In the genomic region with DNA sequence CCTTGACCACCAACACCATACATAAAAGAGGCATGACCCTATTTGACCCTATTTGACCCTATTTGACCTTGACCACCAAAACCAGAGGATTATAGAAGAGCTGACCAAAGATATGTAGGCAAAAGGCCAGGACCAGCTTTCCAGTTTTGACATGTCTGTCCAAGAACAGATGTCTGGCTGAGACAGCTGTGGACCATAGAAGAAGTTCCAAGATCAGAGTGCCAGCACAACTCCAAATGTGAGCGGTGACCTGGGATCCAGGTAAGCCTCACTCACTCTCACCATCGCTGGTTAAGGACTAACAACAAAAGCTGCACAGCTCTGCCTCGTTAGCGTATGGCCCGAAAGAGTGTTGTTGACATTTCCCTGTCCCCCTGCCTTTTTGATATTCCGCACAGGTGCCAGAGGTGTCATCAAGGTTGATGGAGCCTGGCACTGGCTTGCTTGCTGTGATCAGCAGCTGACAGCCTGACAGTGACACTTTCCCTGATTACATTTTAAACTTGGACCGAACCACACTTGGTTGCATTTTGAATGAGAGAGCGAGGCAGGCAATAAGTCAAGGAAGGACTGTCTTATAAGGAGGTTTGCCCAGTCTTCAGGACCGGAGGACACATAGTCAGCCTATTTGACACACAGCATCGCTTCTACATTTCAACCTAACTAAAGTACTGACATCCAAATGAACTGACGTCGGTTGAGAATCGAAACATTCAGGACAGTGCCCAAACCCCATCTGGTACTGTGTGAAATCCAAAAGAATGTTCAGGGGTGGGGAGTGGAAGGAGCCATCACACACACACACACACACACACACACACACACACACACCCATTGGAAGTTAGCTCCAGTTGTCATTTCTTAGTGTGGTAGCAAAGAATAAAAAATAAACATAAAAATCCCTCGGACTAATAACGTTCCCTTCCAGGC, we compare ENCODE assay signal across 18 mouse cellular contexts. TPM values are rescaled to one million over a fixed set of nuclear protein-coding genes. Genes with fewer than 3 reads are reported as not detected.
DNase-seq lines count a peak whose midpoint lies in the region; TF ChIP-seq lines count a peak whose summit lies in the region.
"Had no signal": no experiment of that assay in that cellular context is flagged by ENCODE, and none has a peak within 500 bp of the region (broad histone marks: within the 10 kb centered on the region; RNA-seq: fewer than 3 reads in every experiment).

No protein-coding gene starts in this region.

- peak overlapping the region; percentile 56 for H3K27ac ChIP-seq in gastrocnemius, adult 2 months
- H3K27ac ChIP-seq in left cerebral cortex, adult 2 months = peak overlapping the region; percentile 85
- H3K27ac ChIP-seq: embryonic facial prominence, embryonic 12.5 days; hindbrain, embryonic 15.5 days; kidney, postnatal 0 days; limb, embryonic 12.5 days; liver, embryonic 14.5 days; lung, embryonic 15.5 days had no signal

- TF ChIP-seq CTCF in gastrocnemius, adult 2 months (IDR thresholded peaks at IDR 0.05) = no peak
- TF ChIP-seq CTCF in left cerebral cortex, adult 2 months (IDR thresholded peaks at IDR 0.05) = no peak

- intact Hi-C loops in gastrocnemius, adult 2 months (cut with DNase I) = no loop called here
- intact Hi-C loops in left cerebral cortex, adult 2 months (cut with DNase I) = loop anchor here (1.0 to 10.0 kb wide), 2 partner anchors 75 to 437 kb away; no protein-coding TSS in a partner anchor

- peak; percentile 31 to 37 for DNase-seq in cerebellum, postnatal 10 days
- no peak for DNase-seq in cerebellum, adult 9-10 months
- DNase-seq in gastrocnemius, adult 2 months = no peak
- no peak for DNase-seq in gastrocnemius, adult 18-20 months (ENCODE audit: low spot score)
- DNase-seq in left cerebral cortex, adult 2 months (ENCODE audit: extremely low spot score in 1 of 2, low spot score in 2 of 2) = no peak
- DNase-seq in left cerebral cortex, adult 18-20 months (ENCODE audit: low spot score in 2 of 2) = no peak
- peak; percentile 19 for DNase-seq in 3T3-L1 (ENCODE audit: low read depth, low spot score)
- DNase-seq in thymus, postnatal 4 days = no peak
- DNase-seq: adrenal gland, postnatal 10 days; kidney, adult 2 months had no signal

- H3K4me3 ChIP-seq in gastrocnemius, adult 2 months = peak overlapping the region; percentile 24
- no peak overlapping the region for H3K4me3 ChIP-seq in left cerebral cortex, adult 2 months
- H3K4me3 ChIP-seq: embryonic facial prominence, embryonic 12.5 days; hindbrain, embryonic 15.5 days; limb, embryonic 12.5 days; lung, embryonic 15.5 days had no signal

RNA-seq across cellular contexts. Expression of a gene that starts 3.8 kb away (rescaled TPM):
- 1 to 10 TPM; 1.2 to 2.7 TPM for total RNA-seq in gastrocnemius, adult 2 months (2021)
- total RNA-seq in gastrocnemius, adult 18-20 months (2021) = 1 to 10 TPM; 1.2 to 2.0 TPM
- total RNA-seq in left cerebral cortex, adult 2 months (2021) = 10 to 100 TPM; 14.7 to 17.8 TPM
- total RNA-seq in left cerebral cortex, adult 18-20 months (2021) = 10 to 100 TPM; 10.6 to 12.2 TPM
- total RNA-seq: hematopoietic stem cell, adult 5-6 weeks; megakaryocyte progenitor cell, adult 5-6 weeks had no signal

Comparison
In these comparisons a context has a peak if more than half of its experiments do, and no peak if none do; other contexts are left out.
1. DNase-seq: peak in cerebellum, postnatal 10 days (2 of 2) and 3T3-L1 (single experiment); none in cerebellum, adult 9-10 months (single experiment), gastrocnemius, adult 2 months (single experiment), gastrocnemius, adult 18-20 months (single experiment), left cerebral cortex, adult 2 months (0 of 2), left cerebral cortex, adult 18-20 months (0 of 2) and thymus, postnatal 4 days (single experiment).